Mouse (Mus musculus): ENCODE results near the gene Marveld3.

The Marveld3 gene

GRCm38 (mm10) chr8:109963421-109963820 is 1.4 kb upstream of the Marveld3 start:
- DNase-seq = no peak

DNA sequence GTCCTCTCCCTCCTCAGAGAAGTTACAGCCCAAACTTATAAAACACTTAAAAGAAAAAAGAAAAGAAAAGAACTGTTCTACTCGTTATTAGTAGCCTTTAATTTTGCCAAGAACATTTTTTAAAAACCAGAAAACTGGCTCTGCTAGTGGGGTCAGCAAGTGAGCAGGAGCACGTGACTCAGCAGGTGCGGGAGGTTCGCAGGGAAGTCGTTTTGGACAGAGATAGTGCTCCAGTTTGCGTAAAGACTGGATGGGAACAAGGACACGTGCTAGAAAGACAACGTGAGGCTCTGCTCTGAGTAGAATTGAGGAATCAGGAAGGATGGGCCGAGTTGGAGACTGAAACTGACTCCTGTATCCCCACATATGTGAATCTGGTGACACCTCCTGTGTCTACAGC is 893 bp upstream of the Marveld3 start:
- DNase-seq = no peak

GRCm38 (mm10) chr8:109959112-109959511 is 2.9 kb downstream of the Marveld3 start:
- no peak for DNase-seq

DNA sequence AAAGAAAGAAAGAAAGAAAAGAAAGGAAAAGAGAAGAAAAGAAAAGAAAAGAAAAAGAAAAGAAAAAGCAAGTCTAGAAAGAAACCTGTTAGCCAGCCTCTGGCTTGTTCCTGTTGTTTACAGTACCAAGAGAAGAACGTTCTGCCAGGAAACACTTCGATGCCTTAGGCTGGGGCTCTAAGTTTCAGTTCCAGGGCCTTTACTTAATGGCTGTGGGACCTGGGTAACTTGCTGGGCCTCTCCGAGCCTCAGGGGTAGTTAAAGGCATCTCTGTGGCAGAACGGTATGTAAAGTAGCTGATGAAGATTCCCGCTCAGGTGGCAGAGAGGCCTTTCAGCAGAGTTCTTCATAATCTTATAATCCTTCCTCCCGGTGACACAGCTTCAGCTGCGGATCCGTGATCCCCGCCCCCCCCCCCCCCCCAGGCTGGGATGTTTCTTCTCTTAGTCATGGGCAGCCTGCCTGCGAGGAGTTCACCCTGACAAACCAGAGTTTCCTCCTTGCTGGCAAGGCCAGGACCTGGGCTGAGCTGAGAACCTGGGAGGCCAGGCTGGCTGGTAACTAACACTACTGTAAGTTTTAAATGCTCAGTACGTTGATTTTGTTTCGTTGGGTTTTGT is 3.9 kb downstream of the Marveld3 start:
- no peak for DNase-seq

GRCm38 (mm10) chr8:109957167-109958028 is 4.6 kb downstream of the Marveld3 start:
- peak; percentile 31 to 37 for DNase-seq

GRCm38 (mm10) chr8:109954486-109954948 is 7.5 kb downstream of the Marveld3 start:
- DNase-seq = no peak

DNA sequence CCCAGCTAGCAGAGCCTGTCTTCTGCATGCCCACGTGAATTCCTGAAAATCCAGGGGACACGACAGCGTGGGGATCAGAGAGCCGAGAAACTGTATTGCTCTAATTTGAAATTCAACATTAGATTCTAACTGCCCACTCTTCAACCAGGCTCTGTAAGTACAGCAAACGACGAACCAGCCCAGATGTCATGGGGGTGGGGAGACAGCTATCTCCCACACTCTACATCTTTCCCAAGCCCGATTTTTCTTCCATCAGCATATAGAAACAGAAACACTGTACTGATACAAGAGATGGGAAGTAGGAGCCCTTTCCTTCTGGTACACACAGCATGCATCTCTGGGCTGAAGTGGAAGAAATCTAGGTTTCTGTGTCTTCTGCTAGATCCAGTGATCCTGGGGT is 9.8 kb downstream of the Marveld3 start:
- DNase-seq = no peak

DNA sequence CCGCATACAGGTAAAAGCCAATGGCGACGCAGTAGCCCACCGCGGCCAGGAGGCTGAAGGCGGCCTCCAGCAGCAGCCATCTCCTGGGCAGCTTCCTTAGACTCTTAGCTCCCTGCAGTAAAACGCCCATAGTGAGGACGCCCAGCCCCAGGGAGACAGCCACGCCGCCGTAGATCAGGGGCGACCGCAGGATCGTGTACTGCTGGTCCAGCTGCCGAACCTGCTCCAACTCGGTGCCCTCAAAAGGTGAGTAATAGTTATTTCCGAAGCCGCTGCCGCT is 13.8 kb downstream of the Marveld3 start:
- DNase-seq = no peak

DNA sequence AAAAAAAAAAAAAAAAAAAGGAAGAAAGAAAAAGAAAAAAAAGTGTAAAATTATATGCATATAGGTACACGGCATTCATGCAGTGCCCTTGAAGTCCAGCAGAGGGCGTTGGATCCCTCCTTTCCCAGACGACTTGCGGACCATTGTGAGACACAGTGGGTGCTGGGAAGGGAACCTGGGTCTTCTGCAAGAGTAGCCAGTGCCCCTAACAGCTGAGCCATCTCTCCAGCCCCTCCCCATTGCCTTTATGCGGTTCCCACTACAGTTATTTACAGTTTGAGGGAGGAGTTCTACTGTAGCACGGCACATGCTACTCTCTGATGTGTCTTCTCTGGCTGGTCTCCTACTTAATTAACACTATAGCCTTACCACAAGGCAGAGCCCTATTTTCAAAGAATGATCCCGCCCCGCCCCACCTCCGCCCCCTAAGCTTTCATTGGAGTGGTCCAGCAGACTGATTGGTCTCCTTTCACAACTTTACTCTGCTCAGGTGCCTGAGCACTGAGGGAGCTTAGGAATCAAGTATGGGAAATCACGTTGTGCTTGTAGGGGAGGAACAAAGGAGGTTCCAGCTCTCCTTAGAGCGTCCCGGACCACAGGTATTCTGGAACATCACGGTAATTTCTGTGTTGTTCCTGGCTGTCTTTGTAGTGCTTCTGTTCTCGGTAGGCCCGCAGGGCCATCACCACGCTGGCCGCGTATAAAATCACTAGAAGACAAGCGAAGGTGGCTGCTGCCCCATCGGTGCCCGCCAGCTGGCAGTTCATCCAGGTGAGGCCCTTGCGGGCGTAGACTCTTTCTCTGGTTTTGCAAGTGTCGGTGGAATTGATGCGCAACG is 14.3 kb downstream of the Marveld3 start:
- DNase-seq = no peak

DNA sequence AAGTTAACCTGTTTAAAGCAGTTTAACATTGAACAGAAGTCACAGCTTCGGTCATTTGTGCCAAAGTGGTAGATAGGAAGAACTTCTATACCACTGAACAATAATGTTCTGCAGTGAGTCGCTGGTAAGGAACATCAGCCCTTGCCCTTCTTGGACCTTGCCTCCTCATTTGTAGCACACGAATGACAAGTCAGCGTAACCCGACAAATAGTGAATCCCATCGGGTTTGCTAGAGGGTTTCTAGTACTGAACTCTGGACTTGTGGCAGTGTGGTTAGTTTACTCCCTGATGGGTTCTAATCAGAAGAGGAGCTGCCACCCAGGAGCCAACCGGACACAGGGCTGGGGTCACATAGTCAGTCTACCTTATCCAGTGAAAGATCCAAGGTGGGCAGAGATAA is 15.7 kb downstream of the Marveld3 start:
- DNase-seq = no peak

DNA sequence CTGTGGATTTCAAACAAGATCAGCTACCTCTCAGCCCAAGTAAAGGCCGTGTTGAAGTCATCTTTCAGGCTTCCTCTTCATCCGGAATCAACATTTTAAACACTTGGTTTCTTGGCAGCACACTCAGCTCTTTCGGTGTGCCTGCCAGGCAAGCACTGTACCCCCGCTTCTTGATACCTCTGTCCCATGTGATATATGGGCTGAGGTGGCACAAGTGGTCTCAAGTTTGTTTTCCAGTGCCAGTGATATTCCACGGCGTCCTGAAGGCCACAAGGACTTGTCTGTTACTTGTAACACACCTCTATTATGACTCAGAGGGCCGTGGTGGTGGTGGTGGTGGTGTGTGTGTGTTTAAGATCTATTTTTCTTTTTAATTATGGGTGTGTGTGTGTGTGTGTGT is 16.3 kb downstream of the Marveld3 start:
- DNase-seq = no peak

DNA sequence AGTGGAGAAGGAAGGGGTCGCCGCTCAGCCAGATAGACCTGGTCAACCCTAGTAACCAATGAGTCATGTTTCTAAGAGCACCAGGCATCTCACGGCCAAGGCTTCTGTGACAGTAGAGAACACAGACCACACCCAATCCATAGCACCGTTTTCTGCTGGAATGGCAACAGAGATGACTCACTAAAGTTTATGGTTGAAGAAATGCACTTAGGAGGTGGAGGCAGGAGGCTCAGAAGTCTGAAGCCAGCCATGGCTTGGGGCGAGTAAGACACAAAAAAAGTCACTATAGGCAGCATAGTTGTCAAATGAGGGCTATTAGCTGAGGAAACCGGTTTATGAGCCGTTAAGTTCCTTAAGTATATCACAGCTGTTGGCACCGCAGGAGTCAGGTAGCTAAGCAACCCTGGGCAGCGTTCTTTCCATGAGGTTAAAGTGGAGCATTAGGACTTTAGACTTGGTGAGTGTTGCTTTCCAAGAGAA is 16.8 kb downstream of the Marveld3 start:
- no peak for DNase-seq

DNA sequence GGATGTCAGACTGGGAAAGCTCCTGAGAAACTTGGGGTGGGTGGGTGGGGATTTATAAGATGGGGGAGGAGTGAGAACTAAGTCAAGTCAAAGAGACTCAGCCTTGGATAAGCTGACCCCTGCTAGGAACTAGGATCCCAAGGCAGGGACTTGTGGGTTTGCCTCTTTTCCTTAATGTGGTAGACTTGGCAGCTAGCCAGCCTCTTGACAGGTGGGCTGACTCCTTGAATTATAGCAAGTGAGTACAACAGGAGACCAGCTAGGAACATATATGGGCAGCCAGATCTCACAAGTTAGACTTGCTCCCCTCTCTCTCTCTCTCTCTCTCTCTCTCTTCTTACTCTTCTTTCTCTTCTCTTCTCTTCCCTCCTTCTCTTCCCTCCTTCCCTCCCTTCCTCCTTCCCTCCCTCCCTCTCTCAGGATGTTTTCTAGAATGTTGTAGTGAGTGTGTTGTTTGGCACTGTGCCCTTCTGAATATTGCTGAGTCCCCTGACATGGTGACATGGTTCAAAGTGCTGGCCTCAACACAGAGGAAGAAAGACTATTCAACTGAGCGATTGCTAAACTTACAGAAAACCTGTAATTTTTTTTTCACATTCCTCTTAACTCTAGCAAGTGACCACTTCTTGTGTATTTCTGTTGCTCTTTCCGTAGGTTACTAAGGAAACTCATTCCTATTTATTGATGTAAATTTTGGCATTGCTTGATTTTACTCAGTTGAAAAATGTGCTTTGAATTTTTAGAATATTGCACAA is 20.2 kb downstream of the Marveld3 start:
- DNase-seq = no peak

GRCm38 (mm10) chr8:109920406-109921390 is 41.3 kb downstream of the Marveld3 start:
- no peak for DNase-seq

DNA sequence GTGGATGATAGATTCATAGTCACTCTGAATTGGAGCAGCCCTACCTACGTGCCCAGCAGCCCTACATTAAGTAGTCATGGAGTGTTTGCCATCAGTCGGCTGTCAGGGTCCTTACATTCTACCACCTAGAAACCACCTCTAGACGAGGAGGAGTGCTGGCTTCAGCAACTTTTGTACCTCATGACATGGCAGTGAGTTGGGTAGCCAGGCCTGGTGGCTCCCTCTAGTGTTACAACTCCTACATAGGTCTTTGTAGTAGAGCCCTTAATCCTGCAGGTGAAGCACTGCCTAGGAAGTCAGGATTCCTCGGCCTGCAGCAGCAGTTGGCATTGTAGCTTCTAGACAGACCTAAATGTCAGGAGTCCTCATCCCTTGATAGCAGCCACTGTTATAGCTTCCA is 44.7 kb downstream of the Marveld3 start:
- DNase-seq = peak; percentile 21 to 42

GRCm38 (mm10) chr8:109907376-109907775 is 54.6 kb downstream of the Marveld3 start:
- no peak for DNase-seq

- DNase-seq = no peak
These were observed 55.1 kb downstream of the Marveld3 start for GRCm38 (mm10) chr8:109906907-109907306.

- DNase-seq = no peak
These were observed 56.9 kb downstream of the Marveld3 start for GRCm38 (mm10) chr8:109904928-109905668.

- no peak for DNase-seq
These were observed 58.0 kb downstream of the Marveld3 start for GRCm38 (mm10) chr8:109903909-109904469.

- no peak for DNase-seq
These were observed 59.6 kb downstream of the Marveld3 start for GRCm38 (mm10) chr8:109902379-109902778.
